Mouse (Mus musculus): Measurements from ENCODE around the gene Rdh7.
"Not testable (repeated sequence)": the region's sequence is repeated elsewhere in the genome, so short reads cannot be mapped to it uniquely, and the experiment has no call there.

Rdh7 gene

DNA sequence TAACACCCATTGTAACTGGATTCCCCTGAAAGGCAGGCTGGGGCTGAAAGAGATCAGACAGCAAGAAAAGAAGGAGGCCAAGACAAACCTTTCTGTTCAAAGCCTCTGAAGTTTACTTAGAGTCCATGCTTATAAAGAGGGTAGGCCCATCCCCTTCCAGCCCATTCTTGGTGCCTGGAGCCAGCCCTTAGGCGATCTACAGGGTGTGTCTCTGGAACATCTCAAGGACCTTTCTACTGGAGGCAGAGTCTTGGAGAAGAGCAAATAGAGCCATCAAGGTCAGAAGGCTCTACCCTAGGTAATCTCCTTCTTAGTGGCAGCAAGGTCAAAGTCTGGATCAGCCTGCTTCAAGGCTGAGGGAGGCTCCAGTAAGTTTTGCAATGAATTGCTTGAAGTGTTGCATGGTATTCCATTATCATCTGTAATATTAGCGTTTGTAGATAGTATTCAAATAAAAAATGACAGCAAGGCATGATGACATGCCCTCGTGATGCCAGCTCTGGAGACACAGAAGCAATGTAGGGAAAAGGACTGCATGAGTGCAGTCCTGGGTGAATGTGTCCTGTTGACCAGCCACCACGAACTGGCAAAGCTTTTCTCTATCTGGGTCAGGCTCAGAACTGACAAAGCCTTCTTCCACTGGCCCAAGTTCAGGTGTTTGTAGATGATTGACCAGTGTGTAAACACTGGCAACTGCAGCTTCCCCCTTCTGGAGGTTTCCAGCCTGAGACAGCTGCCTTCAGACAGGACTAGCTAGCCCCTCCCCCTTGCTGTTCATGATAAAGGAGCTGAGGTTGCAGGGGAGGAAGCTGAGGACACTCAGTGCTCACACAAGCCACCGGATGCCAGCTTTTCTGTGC is 4.8 kb upstream of the Rdh7 start:
- peak; percentile 20 to 24 for DNase-seq (ENCODE audit: low spot score in 2 of 2)

DNA sequence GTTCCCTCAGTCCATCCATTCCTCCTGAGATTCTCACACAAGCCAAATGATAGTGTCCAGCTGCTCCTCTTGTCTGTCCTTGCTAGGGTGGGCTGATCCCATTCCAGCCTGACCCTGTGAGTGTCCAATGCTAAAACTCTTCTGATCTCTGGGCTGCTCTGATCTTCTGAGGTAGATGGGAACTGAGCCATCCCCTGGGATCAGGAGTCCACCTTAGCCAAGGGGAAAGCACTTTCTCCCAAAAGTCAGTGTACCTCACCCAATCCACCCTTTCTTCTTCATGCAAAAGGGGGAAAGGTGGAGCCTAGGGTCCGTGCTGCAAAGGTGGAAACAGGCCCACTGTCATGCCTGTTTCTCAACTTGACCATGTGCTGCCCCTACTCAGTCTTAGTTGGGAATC is 2.9 kb upstream of the Rdh7 start:
- DNase-seq (ENCODE audit: low spot score in 2 of 2) = no peak

DNA sequence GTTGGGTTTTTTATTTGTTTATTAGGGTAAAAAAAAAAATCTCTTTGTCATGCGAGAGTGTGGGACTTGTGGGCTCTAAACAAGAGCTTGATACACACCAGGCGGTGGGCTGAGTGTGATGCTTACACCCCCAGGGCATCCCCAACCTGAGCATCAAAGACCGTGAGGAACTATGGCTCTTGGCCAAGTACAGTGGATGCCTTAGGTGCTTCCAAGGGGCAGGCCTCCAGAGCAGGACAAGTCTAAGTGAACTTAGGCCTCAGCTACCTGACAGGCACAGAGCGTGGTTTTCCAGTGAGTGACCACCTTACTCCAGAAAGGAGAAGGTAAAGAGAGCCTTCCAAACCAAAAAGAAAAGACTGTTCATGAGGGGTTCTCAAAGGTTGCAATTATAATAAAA is 1.6 kb downstream of the Rdh7 start:
- no peak for DNase-seq (ENCODE audit: low spot score in 2 of 2)

DNA sequence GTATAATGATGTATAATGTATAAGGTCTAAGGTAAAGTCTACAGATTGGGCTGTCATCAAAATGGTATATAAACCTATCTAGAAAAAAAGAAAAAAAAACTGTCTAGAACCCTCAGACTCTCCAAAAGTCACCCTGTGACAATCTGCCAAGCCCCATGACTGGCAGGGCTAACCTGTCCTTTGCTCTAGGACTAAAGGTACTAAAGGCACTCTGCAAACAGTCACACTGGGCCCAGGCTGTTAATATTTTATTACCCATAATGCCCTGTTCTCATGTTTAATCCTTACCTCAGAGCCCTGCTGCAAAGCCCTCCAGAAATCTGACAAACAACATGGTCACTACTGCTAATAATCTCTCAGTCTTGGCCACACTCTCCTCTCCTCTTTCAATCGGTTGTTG is 2.1 kb downstream of the Rdh7 start:
- no peak for DNase-seq (ENCODE audit: low spot score in 2 of 2)

DNA sequence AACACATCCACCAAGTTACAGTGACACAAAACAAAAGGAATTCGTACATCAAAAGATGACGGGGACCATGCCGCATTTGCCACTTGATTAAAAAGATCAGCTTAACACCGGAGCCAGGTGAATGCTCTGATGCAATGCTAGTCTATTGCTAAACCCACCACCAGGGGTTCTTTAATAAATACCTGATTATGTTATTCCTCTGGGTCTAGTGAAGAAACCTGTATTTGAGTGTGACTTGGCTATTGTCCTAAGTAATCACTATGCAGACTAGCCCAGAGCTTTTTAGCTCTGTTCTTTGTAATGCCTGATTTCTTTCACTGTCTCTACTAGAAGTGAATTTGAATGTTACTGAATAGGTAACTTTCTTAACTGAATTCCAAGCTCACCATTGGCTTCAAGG is 7.6 kb downstream of the Rdh7 start:
- DNase-seq (ENCODE audit: low spot score in 2 of 2) = no peak

DNA sequence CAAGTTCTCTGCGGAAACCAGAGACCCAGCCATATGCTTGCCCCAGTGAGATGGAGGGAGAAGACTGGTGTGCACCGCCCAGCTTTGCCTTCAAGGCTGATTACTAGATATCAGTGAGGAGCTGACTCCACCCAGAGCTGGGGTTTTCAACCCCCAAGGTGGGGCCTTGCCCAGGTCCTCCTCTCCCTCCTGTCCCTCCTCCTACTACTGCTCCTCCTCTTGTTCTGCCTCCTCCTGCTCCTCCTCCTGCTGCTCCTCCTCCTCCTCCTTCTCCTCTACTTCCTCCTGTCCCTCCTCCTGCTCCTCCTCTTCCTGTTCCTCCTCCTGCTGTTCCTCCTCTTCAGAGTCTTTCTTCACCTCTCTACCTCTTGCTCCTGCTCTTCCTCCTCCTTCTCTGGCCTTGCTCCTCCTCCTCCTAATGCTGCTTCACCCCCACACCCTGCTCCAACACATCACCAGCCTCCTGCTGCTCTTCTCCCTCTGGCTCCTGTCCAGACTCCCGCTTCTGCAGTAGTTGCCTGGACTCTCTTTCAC is 9.4 kb downstream of the Rdh7 start:
- peak in 1 of 2 experiments; percentile 38 for DNase-seq (ENCODE audit: low spot score in 2 of 2)

DNA sequence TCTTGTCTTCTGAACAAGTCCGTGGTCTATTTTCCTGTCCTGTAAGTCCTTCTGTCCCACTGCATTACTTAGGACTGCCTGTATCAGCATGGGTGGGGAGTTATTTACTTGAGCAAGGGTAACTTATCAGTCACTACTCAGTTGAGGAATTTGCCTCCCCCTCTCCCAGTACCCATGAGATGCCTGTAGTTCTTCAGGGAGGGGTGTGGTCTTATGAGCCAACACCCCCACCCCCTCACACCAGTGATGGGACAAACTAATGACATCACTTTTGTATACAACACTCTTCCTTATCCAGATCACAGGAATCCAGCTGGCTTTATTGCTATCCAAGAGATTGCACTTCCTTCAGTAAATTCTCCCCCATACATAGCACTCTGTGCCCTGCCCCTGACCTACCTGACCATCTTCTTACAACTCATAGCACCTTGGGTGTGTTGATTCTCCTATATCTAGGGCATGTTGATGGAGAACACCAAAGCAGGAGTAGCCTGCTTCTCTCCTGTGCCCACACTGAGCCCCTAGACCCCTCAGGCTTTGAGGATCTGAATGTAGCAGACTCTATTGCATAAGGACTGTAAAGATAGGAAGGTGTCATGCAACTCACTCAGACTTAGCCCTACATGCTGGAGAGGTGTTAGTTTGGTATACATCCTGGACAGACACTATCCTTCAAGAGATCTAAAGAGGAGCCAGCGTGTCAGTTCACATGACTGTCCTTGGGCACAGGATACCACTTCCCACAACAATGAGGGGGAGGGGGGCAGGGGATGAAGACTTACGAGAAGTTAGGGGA is 10.2 kb downstream of the Rdh7 start:
- DNase-seq (ENCODE audit: low spot score in 2 of 2) = no peak

DNA sequence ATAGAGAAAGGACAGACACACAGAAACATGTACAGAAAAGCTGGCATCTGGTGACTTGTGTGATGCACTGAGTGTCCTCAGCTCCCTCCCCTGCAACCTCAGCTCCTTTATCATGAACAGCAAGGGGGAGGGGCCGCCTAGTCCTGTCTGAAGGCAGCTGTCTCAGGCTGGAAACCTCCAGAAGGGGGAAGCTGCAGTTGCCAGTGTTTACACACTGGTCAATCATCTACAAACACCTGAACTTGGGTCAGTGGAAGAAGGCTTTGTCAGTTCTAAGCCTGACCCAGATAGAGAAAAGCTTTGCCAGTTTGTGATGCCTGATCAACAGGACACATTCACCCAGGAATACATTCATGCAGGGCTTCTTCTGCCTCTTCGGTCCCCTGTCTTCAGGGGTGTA is 10.9 kb downstream of the Rdh7 start:
- DNase-seq (ENCODE audit: low spot score in 2 of 2) = peak; percentile 48 to 59

DNA sequence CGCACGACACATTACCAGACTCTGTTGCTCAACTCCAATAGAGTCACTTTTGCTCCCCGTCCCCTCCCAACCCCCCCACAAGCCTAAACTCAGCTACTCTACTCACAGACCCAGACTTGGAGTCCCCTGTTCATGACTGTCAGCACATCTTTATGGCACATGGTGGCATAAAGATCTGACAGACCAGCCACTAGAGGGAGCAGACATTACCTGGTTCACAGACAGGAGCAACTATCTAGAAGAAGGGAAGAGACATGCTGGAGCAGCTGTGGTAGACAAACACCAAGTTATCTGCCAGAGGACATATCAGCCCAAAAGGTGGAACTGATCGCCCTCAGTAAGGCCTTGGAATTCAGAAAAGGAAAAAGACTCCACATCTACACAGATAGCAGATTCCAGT is 16.1 kb downstream of the Rdh7 start:
- DNase-seq (ENCODE audit: low spot score in 2 of 2) = peak in 1 of 2 experiments; percentile 3

DNA sequence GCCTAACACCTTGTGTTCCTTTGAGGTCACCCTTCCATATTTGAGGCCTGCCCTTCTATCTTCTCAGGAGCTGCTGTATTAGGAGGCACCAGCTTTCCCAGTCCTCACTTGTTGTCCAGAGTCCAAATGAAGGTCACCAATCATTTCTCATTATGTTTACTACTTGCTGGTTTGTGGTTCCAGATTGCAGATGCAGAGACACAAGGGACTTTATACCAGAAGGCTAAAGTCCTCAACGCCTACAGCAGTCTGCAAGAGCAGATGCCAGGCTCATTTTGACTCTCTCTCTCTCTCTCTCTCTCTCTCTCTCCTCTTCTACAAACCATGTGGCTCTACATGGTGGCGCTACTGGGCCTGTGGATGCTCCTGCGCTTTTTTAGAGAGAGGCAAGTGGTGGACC is 22.4 kb downstream of the Rdh7 start, which contains the start of gene Rdh16f2:
Rdh16f2 (plus strand) TSS at position 243 of the 400 bp plus-strand sequence.
- no peak for DNase-seq (ENCODE audit: low spot score in 2 of 2)

DNA sequence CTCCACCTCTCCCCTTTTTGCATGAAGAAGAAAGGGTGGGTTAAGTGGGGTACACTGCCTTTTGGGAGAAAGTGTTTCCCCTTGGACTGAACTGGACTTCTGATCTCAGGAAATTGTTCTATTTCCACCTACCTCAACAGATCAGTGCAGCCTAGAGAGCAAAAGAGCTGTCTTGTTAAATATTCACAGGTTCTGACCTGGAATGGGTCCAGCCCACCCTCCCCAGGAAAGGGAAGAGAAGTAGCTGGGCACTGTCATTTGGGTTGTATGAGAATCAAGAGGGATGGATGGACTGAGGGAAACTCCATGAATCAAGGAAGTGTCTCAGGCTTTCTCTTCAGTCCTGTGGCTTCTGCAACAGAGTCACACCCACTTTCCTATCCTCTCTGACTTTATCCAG is 23.7 kb downstream of the Rdh7 start:
- DNase-seq (ENCODE audit: low spot score in 2 of 2) = no peak

DNA sequence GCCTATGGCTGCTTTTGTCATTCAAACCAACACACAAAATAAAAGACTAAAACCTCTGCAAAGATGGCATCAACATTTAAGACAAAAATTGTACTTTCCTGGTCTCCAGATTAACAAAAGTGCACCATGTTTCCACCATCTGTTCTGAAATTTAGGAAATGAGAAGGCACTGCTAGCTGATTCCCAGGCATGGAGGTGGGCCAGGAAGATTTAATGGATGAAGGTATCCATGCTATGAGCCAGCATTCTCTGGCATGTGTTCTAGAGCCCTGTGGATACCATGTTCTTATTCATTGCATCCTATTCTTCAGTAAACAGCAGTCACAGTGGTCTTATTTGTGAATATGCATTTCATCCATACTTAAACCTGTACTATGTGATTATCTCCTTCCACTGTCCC is 32.2 kb downstream of the Rdh7 start:
- no peak for DNase-seq (ENCODE audit: low spot score in 2 of 2)

DNA sequence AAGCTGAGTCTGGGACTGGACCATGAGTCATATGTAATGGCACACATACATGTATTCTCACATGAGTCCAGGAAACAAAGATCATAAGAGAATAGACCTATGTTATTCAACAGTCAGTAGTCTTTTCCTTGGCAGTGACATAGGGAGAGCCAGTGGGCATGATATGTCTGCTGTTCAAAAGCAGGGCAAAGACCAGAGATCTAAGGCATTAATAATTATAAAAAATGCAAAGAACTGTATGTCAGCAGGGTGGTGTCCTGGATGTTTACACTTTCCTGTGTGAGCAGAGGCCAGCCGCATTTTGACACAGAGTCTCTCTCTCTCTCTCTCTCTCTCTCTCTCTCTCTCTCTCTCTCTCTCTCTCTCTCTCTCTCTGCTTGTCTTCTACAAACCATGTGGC is 39.0 kb downstream of the Rdh7 start, which contains the start of gene Rdh19:
Rdh19 (plus strand) TSS at position 301 of the 400 bp plus-strand sequence.
- no peak for DNase-seq (ENCODE audit: low spot score in 2 of 2)

DNA sequence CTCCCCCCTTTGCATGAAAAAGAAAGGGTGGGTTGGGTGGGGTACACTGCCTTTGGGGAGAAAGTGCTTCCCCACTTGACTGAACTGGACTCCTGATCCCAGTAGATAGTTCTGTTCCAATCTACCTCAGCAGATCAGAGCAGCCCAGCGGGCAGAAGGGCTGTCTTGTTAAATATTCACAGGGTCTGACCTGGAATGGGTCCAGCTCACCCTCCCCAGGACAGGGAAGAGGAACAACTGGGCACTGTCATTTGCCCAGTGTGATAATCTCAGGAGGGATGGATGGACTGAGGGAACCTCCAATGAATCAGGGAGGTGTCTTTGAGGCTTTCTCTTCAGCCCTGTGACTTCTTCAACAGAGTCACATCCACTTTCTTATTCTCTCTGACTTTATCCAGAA is 40.5 kb downstream of the Rdh7 start:
- DNase-seq (ENCODE audit: low spot score in 2 of 2) = no peak

DNA sequence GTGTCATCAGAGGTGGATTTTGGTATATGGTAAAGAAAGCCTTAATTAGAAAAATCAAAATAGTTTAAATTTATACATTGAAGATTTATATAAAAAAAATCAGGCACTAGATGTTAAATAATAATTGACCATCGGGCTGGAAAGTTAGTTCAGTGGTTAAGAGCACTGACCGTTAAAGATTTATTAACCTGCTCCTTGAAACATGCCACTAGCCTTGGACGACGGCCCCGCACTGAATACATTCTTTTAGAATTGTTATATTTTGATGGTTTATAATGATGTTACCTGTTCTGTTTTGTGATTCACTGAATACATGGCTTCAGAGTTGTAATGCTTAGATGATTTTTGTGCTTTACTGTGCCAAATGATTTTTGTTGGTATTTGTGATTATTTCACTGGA is 42.7 kb downstream of the Rdh7 start:
- DNase-seq (ENCODE audit: low spot score in 2 of 2) = not testable (repeated sequence)

DNA sequence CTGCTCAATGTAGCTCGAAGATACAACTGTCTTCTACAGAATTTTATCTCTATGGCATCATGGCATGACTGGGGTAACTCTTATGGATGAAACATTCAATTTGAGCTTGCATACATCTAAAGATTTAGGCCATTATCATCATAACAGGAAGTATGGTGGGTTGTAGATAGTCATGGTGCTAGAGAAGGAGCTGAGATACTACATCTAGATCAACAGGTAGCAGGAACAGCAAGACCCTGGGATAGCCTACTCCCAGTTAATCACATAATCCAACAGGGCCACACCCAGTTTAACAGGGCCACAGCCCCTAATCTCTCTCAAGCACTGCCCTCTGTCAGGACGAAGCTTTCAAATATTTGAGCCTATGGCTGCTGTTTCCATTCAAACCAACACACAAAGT is 47.8 kb downstream of the Rdh7 start:
- DNase-seq (ENCODE audit: low spot score in 2 of 2) = no peak

DNA sequence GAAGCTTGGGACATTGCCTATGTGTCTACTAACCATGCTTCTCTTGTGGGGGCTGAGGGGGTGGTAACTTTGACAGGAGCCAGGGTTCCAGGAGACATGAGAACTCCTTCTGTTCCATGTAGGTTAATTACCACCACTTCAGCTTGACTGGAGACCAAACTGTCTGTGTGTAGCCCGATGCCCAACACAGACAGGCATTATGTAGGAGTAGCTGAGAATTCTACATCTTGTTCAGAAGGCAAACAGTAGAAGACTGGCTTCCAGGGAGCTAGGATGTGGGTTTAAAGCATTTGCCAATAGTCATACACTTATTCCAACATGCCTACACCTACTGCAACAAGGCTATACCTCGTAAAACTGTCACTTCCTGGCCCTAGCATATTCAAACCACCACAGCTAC is 50.1 kb downstream of the Rdh7 start:
- no peak for DNase-seq (ENCODE audit: low spot score in 2 of 2)

DNA sequence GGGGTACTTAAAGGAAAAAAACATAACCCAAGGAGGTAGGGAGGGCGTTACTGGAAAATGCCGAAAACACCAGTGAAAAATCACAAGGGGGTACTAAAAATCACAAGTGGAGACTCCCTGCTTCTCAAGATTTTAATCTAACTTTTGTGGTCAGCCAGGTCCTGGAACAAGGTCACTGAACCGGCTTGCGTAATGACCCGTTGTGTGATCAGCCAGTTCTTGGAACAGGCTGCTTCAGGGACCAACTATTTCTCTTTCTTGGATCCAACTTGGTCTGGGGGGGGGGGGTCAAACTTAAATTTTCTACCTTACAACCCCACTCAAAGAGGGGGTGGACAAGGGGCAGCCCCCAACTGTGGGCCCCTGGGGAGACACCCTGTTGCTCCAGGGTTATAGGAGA is 50.8 kb downstream of the Rdh7 start:
- peak in 1 of 2 experiments; percentile 9 for DNase-seq (ENCODE audit: low spot score in 2 of 2)

DNA sequence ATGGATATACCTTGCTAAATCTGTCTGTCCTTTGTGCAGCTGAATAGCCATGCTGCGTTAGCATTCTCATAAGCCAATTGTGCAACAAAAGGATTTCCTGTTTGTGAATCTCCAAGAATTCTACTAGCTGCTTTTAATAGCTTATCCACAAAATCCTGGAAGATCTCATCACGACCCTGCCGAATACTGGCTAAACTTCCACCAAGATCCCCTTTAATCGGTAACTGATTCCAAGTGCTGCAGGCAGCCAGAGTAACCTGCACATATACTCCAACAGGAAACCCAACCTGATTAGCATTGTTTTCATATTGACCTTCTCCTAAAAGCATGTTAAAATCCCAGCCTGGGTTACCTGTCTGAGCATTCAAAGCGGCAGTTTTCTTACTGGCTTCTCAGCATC is 53.3 kb downstream of the Rdh7 start:
- no peak for DNase-seq (ENCODE audit: low spot score in 2 of 2)

DNA sequence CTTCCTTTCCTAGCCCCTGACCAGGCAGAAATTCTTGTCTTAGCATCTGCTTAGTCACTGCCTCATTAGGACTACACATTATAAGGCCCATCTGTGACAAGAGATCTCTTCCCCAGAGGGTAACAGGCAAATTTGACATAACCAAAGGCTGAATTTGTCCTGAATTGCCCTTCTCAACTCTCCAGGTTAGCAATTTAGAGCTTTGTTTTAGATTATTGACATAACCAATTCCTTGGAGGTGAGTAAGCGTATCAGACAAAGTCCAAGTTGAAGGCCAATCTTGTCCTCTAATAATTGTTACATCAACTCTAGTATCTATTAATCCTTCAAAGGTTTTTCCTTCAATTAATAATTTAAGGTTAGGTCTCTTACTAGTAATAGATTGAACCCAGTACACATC is 54.4 kb downstream of the Rdh7 start:
- not testable (repeated sequence) for DNase-seq (ENCODE audit: low spot score in 2 of 2)
